Mouse (Mus musculus): ENCODE results near the gene Pigt.

GRCm38 (mm10) chr2:164473624-164474023 lies 23.7 kb upstream of the Pigt start, which contains the start of gene Trp53tg5:
- TF ChIP-seq CTCF (IDR thresholded peaks at IDR 0.05; ENCODE audit: insufficient read depth, low read depth, low read length): no peak
- TF ChIP-seq POLR2A (IDR thresholded peaks at IDR 0.05; ENCODE audit: insufficient read depth, low read depth, low read length): no peak
